Mouse (Mus musculus) cerebellum, adult 9-10 months (tissue): ENCODE measurements around the gene Trpc4.

Experiments used
- DNase-seq: peaks from one replicate; pipeline ENCODE4 v3.0.0; 2022

Trpc4 gene

GRCm38 (mm10) chr3:54269180-54269579 is 113.3 kb downstream of the Trpc4 start:
- DNase-seq: no peak

- DNase-seq: no peak
Observed at GRCm38 (mm10) chr3:54274651-54275050, 118.8 kb downstream of the Trpc4 start.

GRCm38 (mm10) chr3:54289731-54290130 is 133.9 kb downstream of the Trpc4 start:
- DNase-seq: no peak

- DNase-seq: no peak
Observed at GRCm38 (mm10) chr3:54310604-54311003, 154.8 kb downstream of the Trpc4 start.

- DNase-seq: no peak
Observed at GRCm38 (mm10) chr3:54314055-54314454, 158.2 kb downstream of the Trpc4 start.

GRCm38 (mm10) chr3:54352891-54353652 is 197.2 kb downstream of the Trpc4 start:
- peak; percentile 26 for DNase-seq

- DNase-seq: no peak
Observed at GRCm38 (mm10) chr3:54357561-54357960, 201.7 kb downstream of the Trpc4 start.

GRCm38 (mm10) chr3:54358463-54359189 is 202.8 kb downstream of the Trpc4 start:
- DNase-seq: no peak

GRCm38 (mm10) chr3:54360897-54361296 is 205.1 kb downstream of the Trpc4 start, which contains the start of gene Postn:
Gene Postn, plus strand, starts transcription at chr3:54361109.
- no peak for DNase-seq

GRCm38 (mm10) chr3:54361656-54362055 is 205.8 kb downstream of the Trpc4 start:
- no peak for DNase-seq
